Mouse (Mus musculus): ENCODE data around the gene Myo16.

GRCm38 (mm10) chr8:10482880-10483279, 329.2 kb downstream of the Myo16 start:
- no peak for TF ChIP-seq CTCF (IDR thresholded peaks at IDR 0.05; ENCODE audit: borderline replicate concordance, insufficient read depth, low read length)
- no peak for TF ChIP-seq POLR2A (IDR thresholded peaks at IDR 0.05; ENCODE audit: low read depth, low read length)
